Mouse (Mus musculus): Measurements from ENCODE around the gene Fsd2. TPM values are rescaled to one million over a fixed set of nuclear protein-coding genes. Genes with fewer than 3 reads are reported as not detected.

Fsd2 gene
- total RNA-seq, 2 experiments from 2014 or later, result 0.95 to 1.3 TPM

Other genes starting within 250 kb of the Fsd2 start
- gene Rps17, start 221.7 kb downstream of the Fsd2 start, total RNA-seq (2021), result 1,000 to 10,000 TPM; 1,209 to 1,218 TPM
- gene Cpeb1, start 111.5 kb downstream of the Fsd2 start, total RNA-seq (2021), result 10 to 100 TPM; 17.8 to 37.6 TPM
- 10 to 100 TPM in 1 of 2 experiments, 1 to 10 TPM in 1; 7.2 to 11.0 TPM for gene Ap3b2, start 73.0 kb downstream of the Fsd2 start, total RNA-seq (2021)
- not detected for gene BC048679, start 68.7 kb downstream of the Fsd2 start, total RNA-seq (2021)
- gene Whamm, start 4.3 kb upstream of the Fsd2 start, total RNA-seq (2021), result 10 to 100 TPM; 20.4 to 21.2 TPM
- gene Homer2, start 140.6 kb upstream of the Fsd2 start, total RNA-seq (2021), result 1 to 10 TPM; 2.3 to 5.1 TPM
- 10 to 100 TPM; 38.7 to 57.4 TPM for gene Ramac, start 196.0 kb upstream of the Fsd2 start, total RNA-seq (2021)
- gene 3110040N11Rik, start 222.5 kb upstream of the Fsd2 start, total RNA-seq (2021), result 10 to 100 TPM; 30.9 to 41.0 TPM

Data from adrenal gland, postnatal 36 days (tissue).